Mouse (Mus musculus): ENCODE data around the gene H2-DMb2.

H2-DMb2 gene

DNA sequence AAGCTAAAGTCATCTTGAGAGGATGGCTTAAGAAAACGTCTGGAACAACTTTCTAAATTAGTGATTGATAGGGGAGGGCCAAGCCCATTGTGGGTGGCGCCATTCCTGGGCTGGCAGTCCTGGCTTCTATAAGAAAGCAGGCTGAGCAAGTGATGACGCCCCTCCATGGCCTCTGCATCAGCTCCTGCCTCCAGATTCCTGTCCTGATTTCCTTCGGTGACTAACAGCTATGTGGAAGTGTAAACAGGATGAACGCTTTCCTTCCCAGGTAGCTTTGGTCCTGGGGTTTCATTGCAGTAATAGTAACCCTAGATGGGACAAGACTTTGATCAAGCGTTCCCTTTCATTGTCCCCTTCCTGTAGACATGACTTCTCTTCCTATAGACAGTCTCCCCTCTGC is 35.9 kb downstream of the H2-DMb2 start:
- DNase-seq (ENCODE audit: low read depth, low spot score): no peak

DNA sequence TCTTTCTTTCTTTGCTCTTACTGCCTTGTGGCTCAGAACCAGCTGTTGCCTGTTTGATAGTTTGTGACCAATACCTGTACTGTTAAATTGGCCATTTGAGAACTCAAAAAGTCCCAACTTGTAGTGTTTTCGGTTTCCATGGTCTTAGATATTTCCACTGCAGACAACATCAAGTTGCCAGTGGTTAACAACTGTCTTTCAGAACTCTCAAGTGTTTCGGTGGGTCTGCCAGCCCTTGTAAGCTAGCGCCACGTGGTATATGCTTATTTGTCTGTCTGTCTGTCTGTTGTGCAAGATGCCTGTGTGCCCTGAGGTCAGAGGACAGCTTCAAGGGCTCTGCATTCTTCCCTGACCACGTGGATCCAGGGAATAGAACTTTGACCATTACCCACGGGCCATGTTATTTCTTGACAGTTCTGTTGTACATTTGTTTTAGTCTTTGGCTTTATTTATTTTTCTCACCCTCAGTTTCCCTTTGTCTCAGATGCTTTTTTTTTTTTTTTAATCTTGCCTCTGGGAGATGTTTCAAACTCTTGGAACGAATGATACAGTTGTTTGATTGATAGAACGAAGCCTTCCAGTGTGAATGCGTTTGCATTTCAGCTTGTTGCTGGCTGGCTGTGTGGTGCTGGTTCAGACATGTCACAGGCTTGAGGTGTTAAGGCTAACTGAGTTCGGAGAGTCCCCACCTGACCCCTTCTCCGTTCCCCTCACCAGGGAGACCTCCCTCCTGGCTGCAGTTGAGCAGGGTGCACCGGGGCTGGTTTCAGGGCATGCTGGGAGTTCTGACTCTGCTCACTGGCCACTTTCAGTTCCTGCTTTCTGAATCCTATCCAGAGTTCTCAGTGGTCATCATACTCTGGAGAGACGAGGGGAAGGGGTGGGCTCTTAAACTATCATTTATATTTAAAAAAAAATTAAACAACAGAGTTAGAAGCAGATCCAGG is 37.1 kb downstream of the H2-DMb2 start:
- no peak for DNase-seq (ENCODE audit: low read depth, low spot score)

DNA sequence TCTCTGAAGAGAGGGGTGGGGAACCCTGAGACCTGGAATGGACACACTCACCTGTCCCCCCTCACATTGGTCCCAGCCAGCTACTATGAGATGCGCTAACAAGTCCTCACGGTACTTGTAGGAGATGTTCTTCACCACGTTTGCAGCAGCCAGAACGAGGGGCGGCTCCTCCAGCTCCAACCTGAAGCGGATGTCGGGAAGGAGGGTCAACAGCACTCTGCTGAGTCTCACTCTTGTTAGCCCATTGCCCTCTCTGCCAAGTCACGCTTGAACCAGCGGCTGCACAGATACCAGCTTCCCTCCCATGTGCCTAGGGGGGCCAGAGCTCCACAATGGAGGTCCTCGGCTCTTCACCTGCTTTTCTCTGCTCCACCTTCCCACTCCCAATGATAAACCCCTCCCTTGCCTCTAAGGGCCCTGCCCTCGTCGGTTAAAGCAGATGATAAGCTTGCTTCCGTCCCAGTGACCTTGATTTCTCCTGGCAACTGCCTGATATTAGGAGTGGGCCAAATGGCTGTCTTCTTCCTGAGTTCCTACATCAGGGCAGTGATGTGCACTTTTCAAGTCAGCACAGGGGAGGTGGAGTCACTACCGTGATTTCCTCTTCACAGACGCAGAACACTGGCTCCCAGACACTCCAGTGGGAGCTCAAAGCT is 40.6 kb downstream of the H2-DMb2 start:
- DNase-seq (ENCODE audit: low read depth, low spot score): no peak

DNA sequence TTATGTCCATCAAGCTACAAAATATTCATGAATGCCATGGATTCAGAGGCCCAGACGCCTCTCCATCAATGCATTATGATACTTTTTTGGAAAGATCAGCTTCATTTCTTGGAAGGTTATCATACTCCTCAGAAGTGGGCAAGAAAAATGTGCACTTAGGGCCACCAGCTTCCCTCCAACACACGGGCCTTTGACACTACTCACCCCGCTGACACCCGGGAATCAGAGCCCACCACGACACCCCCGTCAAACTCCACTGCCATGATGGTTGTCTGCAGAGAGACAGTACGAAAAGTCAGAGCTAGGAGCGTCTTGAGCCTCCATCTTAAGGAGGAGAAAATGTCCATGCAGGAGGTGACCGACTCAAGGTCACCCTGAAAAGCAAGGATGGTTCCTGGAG is 42.4 kb downstream of the H2-DMb2 start:
- no peak for DNase-seq (ENCODE audit: low read depth, low spot score)

DNA sequence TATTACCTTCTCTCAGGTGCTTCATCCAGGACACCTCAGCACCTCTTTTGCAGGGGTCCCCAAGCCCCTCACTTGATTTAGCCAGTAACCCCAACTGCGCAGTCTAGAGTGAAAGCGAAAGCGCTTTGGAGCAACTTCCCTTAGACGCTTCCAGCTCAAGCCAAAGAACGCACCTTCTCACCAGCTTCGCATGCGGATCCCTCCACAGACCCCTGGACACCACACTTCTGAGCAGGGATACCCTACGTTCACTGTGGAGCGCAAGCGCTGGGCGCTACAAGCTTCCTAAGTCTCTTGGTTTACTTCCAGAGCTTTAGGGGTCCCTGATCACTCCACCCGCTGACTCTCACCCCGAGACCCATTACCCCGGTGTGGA is 43.8 kb downstream of the H2-DMb2 start:
- DNase-seq (ENCODE audit: low read depth, low spot score): no peak

DNA sequence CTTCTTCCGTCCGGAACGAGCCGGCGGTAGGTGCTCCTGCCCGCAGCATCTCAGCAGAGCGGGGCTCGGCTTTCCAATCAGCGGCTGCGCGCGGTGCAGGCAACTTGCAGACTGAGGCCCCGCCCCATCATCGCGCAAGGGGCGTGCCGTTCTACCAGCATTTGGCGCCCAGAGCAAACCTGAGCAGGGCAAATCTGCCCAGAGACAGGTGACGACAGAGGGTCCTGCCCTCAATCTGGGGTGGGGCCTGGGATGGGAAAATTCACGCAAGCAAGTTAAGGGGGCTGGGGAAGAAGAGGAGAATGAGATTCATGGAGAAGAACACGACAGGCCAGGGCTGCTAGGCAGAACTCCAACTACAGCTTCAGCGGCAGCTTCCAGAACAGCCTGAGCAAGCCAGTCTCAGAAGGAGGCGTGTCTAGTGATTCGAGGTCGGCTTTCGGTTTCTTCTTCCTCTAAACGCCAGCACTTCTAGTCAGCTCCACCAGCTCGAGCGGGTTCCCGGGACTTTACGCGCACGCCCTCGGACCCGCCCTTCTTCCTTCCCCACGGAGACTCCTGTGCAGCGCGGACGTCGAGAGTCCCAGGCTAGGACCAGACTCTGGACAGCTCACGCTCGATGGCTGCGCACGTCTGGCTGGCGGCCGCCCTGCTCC is 44.3 kb downstream of the H2-DMb2 start, which contains the start of the genes Tap1 and Psmb9:
Gene Tap1, plus strand, starts transcription at position 293 of the 656 bp plus-strand sequence.
Gene Psmb9, minus strand, starts transcription at position 504 of the 656 bp plus-strand sequence.
- DNase-seq (ENCODE audit: low read depth, low spot score): peak; percentile 77

DNA sequence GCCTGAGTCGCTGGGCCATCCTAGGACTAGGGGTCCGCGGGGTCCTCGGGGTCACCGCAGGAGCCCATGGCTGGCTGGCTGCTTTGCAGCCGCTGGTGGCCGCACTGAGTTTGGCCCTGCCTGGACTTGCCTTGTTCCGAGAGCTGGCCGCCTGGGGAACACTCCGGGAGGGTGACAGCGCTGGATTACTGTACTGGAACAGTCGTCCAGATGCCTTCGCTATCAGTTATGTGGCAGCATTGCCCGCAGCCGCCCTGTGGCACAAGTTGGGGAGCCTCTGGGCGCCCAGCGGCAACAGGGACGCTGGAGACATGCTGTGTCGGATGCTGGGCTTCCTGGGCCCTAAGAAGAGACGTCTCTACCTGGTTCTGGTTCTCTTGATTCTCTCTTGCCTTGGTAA is 44.9 kb downstream of the H2-DMb2 start:
- DNase-seq (ENCODE audit: low read depth, low spot score): no peak

DNA sequence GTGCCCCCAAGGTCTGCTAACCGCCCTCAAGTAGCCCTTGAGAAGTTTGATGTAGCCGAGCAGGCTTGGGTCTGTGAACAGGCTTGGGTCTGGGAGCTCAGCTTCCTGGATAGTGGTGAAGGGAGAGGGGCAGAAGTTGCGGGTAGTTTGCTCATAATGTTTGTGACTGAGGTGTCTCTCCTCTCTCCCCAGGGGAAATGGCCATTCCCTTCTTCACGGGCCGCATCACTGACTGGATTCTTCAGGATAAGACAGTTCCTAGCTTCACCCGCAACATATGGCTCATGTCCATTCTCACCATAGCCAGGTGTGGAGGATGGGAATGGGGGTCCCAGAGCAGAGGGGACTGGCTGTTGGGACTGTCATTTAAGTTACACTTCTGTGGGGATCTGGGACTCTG is 45.9 kb downstream of the H2-DMb2 start:
- no peak for DNase-seq (ENCODE audit: low read depth, low spot score)

DNA sequence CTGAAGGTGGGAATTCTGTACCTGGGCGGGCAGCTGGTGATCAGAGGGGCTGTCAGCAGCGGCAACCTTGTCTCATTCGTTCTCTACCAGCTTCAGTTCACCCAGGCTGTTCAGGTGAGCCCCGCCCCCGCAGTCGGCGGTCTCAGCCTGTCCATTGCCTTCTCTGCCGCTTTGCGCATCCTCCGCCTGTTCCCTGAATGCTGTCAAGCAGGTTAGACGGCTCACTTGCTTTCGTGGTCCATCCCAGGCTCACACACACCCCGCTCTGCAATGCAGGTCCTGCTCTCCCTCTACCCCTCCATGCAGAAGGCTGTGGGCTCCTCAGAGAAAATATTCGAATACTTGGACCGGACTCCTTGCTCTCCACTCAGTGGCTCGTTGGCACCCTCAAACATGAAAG is 49.7 kb downstream of the H2-DMb2 start:
- no peak for DNase-seq (ENCODE audit: low read depth, low spot score)

DNA sequence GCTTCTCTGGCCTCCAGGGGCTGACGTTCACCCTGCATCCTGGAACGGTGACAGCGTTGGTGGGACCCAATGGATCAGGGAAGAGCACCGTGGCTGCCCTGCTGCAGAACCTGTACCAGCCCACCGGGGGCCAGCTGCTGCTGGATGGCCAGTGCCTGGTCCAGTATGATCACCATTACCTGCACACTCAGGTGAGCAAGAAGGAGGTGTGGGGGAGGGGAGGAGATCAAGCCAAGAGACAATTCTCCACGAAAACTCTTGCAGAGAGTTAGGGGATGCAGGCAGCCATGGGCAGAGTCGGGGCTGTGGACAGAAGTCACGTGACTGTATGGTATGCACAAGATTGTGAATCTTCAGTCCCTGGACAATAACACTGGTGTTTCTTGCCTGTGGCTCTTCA is 50.4 kb downstream of the H2-DMb2 start:
- no peak for DNase-seq (ENCODE audit: low read depth, low spot score)

DNA sequence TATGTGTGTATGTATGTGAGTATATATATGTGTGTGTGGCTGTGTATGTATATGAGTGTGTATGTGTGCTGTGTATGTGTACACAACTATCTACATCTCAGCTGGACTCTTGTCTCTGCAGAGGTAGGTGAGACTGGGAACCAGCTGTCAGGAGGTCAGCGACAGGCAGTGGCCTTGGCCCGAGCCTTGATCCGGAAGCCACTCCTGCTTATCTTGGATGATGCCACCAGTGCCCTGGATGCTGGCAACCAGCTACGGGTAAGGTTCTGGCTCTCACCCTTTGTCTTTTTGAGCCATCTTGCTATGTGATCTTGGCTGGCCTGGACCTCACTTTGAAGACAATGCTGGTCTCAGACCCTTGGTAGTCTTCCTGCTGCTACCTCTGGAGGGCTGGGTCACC is 51.6 kb downstream of the H2-DMb2 start:
- no peak for DNase-seq (ENCODE audit: low read depth, low spot score)

DNA sequence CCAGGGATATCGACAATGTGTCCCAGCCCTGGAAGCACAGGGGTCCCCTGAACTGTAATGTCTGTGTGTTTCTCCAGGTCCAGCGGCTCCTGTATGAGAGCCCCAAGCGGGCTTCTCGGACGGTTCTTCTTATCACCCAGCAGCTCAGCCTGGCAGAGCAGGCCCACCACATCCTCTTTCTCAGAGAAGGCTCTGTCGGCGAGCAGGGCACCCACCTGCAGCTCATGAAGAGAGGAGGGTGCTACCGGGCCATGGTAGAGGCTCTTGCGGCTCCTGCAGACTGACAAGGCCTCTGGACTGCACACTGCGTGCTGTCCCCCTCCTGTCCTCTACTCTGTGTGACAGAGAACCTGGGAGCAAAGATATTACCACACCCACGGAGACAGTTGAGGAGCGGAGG is 53.4 kb downstream of the H2-DMb2 start:
- DNase-seq (ENCODE audit: low read depth, low spot score): no peak

DNA sequence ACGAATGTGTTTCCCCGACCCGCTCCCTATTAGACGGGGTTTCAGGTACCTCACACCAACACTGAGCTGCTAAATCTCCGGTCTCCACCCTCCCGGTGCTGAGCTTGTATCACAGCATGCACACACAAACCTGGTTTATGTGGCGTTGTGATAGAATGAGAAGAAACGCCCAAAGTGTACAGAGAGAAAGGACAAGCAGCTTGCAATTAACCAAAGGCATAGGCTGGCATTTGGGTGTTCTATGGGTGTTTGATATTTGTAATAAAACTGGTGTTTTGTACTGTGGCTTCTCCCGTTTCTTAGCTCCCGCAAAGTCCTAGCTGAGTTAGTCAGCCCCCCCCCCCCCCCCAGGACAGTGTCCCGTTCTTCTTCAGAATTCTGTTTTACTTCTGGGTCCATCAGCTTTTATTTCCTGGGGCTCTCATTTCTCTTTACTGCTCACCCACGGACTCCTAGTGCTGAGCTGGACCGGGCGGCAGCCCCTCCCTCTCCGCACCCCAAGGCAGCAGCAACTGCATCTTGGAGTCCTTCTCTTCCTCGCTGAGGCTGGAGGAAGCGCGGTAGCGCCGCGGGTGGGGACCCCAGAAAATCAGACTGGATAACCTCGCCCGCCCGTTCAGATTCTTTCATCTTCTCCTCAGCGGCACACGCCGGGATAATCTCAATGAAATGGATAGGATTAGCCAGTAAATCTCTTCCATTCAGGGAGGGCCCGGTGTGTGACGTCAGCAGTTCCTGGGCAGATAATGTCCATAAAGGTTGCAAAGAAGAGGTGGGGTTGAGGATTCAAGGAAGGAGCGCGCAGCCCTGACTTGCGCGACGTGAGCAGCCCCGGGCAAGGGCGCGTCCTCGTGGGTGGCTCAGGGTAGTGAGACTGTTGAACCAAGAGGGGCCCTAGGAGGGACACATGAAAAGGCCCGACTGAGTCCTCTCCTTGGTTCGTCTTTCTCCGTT is 54.1 kb downstream of the H2-DMb2 start, which contains the start of gene Psmb8:
Gene Psmb8, plus strand, starts transcription at position 781 of the 954 bp plus-strand sequence.
- DNase-seq (ENCODE audit: low read depth, low spot score): peak; percentile 88

DNA sequence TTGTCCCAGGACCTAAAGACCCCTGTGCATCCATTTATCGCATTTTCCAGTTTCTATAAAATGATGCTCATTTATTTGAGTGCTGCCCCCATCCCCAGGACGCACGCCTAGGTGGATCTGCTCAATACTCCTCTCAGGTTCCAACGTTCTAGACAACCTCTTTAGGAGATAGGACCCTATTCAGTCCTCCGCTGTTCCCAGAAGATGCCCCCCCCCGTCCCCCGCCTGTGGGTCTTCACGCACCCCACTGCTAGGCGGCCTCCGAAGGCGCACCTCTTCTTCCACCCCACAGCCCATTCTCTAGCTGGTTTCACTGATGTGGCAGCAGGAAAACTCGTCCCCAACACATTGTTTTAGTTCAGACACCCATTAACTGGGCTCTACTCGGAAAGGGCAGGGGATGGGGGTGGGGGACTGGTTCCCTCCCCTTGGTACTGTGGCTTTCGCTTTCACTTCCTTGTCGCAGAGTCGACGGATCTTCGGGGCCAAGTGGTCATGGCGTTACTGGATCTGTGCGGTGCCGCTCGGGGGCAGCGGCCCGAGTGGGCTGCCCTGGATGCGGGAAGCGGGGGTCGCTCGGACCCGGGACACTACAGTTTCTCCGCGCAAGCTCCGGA is 54.9 kb downstream of the H2-DMb2 start:
- no peak for DNase-seq (ENCODE audit: low read depth, low spot score)

DNA sequence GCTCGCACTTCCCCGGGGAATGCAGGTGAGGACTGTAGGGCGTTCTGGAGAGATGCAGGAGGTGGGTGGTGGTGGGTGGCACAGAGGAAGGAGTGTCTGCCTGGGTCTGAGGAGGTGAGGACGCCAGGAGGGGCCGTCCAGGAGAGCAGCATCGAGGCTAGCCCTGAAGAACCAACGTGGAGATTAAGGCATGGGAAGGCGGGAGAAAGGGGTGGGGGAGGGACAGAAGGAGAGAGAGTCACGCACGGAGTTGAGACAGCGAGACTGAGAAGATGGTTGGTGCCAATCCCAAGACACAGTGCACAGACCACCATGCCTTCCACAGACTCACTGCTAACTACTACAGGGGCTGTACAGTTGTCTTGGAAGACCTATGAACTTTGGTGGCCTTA is 55.4 kb downstream of the H2-DMb2 start:
- DNase-seq (ENCODE audit: low read depth, low spot score): no peak

DNA sequence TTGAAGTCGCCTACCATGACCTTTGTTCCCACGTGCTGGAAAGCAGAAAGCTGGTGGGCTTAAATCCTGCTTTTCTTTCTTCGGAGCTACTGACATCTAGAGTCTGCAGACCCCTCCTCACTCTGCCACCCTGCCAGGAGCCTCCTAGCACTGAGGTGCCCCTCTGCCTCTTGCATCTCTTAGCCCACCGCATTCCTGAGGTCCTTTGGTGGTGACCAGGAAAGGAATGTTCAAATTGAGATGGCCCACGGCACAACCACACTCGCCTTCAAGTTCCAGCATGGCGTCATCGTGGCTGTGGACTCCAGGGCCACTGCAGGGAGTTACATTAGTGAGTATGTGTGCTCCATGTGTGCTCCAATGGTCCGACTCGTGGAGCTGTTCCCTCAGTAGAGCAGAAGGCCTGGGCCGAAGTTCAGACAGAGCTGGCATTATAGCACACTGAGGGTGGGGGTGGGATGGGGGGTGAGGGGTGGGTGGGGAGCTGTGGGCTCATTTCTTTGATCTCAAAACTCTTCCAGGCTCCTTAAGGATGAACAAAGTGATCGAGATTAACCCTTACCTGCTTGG is 56.0 kb downstream of the H2-DMb2 start:
- no peak for DNase-seq (ENCODE audit: low read depth, low spot score)

DNA sequence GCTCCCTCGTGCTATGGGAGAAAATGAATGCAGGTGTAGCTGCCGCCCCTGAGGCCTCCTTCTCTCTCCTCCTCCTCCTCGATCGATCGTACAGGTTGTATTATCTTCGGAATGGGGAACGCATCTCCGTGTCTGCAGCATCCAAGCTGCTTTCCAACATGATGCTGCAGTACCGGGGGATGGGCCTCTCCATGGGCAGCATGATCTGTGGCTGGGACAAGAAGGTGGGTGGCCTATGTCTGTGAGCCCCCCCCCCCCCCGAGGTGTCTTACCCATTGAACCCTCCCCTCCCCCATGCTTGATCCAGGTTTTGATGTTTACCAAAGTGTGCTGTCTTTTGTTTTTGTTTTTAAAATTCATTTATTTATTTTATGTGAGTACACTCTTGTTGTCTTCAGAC is 56.9 kb downstream of the H2-DMb2 start:
- DNase-seq (ENCODE audit: low read depth, low spot score): no peak

DNA sequence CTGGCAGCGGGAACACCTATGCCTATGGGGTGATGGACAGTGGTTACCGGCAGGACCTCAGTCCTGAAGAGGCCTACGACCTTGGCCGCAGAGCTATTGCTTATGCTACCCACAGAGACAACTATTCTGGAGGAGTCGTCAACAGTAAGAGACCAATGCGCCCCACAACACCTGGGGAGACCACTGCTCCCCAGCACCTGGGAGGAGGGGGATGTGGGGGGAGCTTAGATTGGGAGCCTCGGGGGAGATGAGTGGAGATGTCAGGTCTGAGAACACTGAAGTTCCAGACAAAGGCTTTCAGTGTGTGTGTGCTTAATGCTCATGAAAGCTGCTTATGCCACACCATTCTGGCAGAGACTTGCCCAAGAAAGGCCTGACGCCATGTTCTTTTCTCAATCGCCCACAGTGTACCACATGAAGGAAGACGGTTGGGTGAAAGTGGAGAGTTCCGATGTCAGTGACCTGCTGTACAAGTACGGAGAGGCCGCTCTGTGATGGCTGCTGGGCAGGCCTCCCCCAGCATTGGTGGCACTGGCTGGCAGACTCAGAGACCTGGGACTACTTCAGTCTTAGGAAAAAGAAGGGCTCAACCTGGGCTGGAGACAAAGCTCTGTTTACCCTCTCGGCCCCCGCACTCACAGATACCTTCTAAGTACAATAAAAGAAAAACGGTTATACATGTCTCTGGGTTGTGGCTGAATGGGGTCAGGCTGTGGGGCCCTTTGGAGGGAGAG is 57.8 kb downstream of the H2-DMb2 start:
- DNase-seq (ENCODE audit: low read depth, low spot score): no peak

Measured in retina, postnatal 7 days (tissue).